ENCODE assay signal across 17 mouse cellular contexts in genomic region chr19:18647775-18648557, GRCm38 (mm10). TPM values are rescaled to one million over a fixed set of nuclear protein-coding genes. Genes with fewer than 3 reads are reported as not detected.
DNase-seq lines count a peak whose midpoint lies in the region; ATAC-seq and TF ChIP-seq lines count a peak whose summit lies in the region.
"Had no signal": no experiment of that assay in that cellular context is flagged by ENCODE, and none has a peak within 500 bp of the region (broad histone marks: within the 10 kb centered on the region; RNA-seq: fewer than 3 reads in every experiment).

No protein-coding gene starts in this region.

- H3K27me3 ChIP-seq in heart, embryonic 12.5 days (replicated peaks), result no peaks in the 10 kb centered on the region
- H3K27me3 ChIP-seq in heart, embryonic 14.5 days (ENCODE audit: control insufficient read depth, insufficient read depth, low read length), result no peaks in the 10 kb centered on the region
- H3K27me3 ChIP-seq in liver, embryonic 14.5 days (ENCODE audit: control insufficient read depth, insufficient read depth, low read length), result no peaks in the 10 kb centered on the region
- H3K27me3 ChIP-seq: hindbrain, embryonic 13.5 days had no signal

- H3K36me3 ChIP-seq in heart, embryonic 12.5 days, result no peaks in the 10 kb centered on the region
- H3K36me3 ChIP-seq in heart, embryonic 14.5 days (ENCODE audit: control insufficient read depth, insufficient read depth, low read length), result no peaks in the 10 kb centered on the region
- no peaks in the 10 kb centered on the region for H3K36me3 ChIP-seq in liver, embryonic 14.5 days (replicated peaks; ENCODE audit: control insufficient read depth, insufficient read depth, low read depth)
- H3K36me3 ChIP-seq: forebrain, embryonic 10.5 days; hindbrain, embryonic 13.5 days had no signal

- no peak overlapping the region for H3K4me3 ChIP-seq in heart, embryonic 12.5 days
- no peak overlapping the region for H3K4me3 ChIP-seq in heart, embryonic 14.5 days (ENCODE audit: control insufficient read depth in 1 of 2, insufficient read depth in 1 of 2, low read depth in 1 of 2, low read length in 2 of 2)
- no peak overlapping the region for H3K4me3 ChIP-seq in liver, embryonic 14.5 days (ENCODE audit: insufficient read depth in 1 of 2, low read depth in 2 of 2, low read length in 2 of 2)
- H3K4me3 ChIP-seq: forebrain, embryonic 10.5 days; hindbrain, embryonic 13.5 days had no signal

- no peak for TF ChIP-seq CTCF in liver, embryonic 14.5 days (IDR thresholded peaks at IDR 0.05; ENCODE audit: low read depth)

- intact Hi-C loops in heart, postnatal 36 days (cut with DNase I), result no loop called here

- 0 out of 2 replicates have a peak overlapping the region, but pooled peaks have one; percentile 6 for H3K27ac ChIP-seq in heart, embryonic 12.5 days (ENCODE audit: poor library complexity, severe bottlenecking)
- H3K27ac ChIP-seq in heart, embryonic 14.5 days (replicated peaks in 1 of 2; ENCODE audit: control insufficient read depth in 1 of 2, insufficient read depth in 1 of 2, low read depth in 2 of 2, low read length in 2 of 2), result peak overlapping the region; percentile 28 to 44; a peak in 2 of 4 replicates
- peak overlapping the region; percentile 67; the same call in 1 of the 2 replicates for H3K27ac ChIP-seq in liver, embryonic 14.5 days
- H3K27ac ChIP-seq: forebrain, embryonic 10.5 days; hindbrain, embryonic 13.5 days had no signal

- no peak overlapping the region for H3K4me2 ChIP-seq in heart, embryonic 12.5 days
- H3K4me2 ChIP-seq in heart, embryonic 14.5 days (ENCODE audit: low read length), result peak overlapping the region; percentile 46
- H3K4me2 ChIP-seq in liver, embryonic 14.5 days (ENCODE audit: low read depth), result no peak overlapping the region
- H3K4me2 ChIP-seq: hindbrain, embryonic 13.5 days had no signal

- no peak for DNase-seq in heart, postnatal 36 days
- peak; percentile 48 to 58 for DNase-seq in gastrocnemius, adult 8-10 months (ENCODE audit: low spot score in 2 of 2)
- DNase-seq in liver, embryonic 14.5 days (ENCODE audit: low read depth in 3 of 3, low spot score in 3 of 3), result no peak
- no peak for DNase-seq in adrenal gland, adult 2 months
- no peak for DNase-seq in embryo, embryonic 11 days
- DNase-seq: cerebellum, adult 11-12 months; cerebellum, postnatal 25 days; kidney, adult 8-10 months; kidney, postnatal 14 days; lung, adult 18-20 months; right cerebral cortex, postnatal 14 days; thymus, adult 2 months had no signal

- no peak overlapping the region for H3K9ac ChIP-seq in heart, embryonic 12.5 days
- peak overlapping the region; percentile 38; the same call in 1 of the 2 replicates for H3K9ac ChIP-seq in heart, embryonic 14.5 days (ENCODE audit: low read length)
- no peak overlapping the region for H3K9ac ChIP-seq in liver, embryonic 14.5 days (replicated peaks)
- H3K9ac ChIP-seq: hindbrain, embryonic 13.5 days had no signal

- WGBS in heart, embryonic 12.5 days, result 44% methylated on average over 9 of the region's 9 CpGs
- 32% methylated on average over 9 of the region's 9 CpGs for WGBS in heart, embryonic 14.5 days
- WGBS in liver, embryonic 14.5 days (ENCODE audit: insufficient replicate concordance), result 64% methylated on average over 9 of the region's 9 CpGs

- TF ChIP-seq EP300 in liver, embryonic 14.5 days (IDR thresholded peaks at IDR 0.05; ENCODE audit: low read depth), result no peak

- H3K4me1 ChIP-seq in heart, embryonic 12.5 days (replicated peaks), result peaks cover 27% of the 10 kb centered on the region
- H3K4me1 ChIP-seq in heart, embryonic 14.5 days (ENCODE audit: control insufficient read depth in 2 of 2, insufficient read depth in 2 of 2, low read length in 2 of 2), result peaks cover 8 to 19% of the 10 kb centered on the region in 2 experiments
- peaks cover 62 to 70% of the 10 kb centered on the region in 2 experiments for H3K4me1 ChIP-seq in liver, embryonic 14.5 days (replicated peaks; ENCODE audit: control insufficient read depth in 2 of 2, insufficient read depth in 2 of 2, low read length in 1 of 2)
- H3K4me1 ChIP-seq: hindbrain, embryonic 13.5 days had no signal

- ATAC-seq in heart, embryonic 12.5 days (ENCODE audit: insufficient number of reproducible peaks, low FRiP score), result no peak
- ATAC-seq in heart, embryonic 14.5 days (ENCODE audit: insufficient number of reproducible peaks, insufficient read depth, low FRiP score, low read depth), result no peak
- no peak for ATAC-seq in liver, embryonic 14.5 days (ENCODE audit: insufficient read depth)
- ATAC-seq in CD4-positive, CD25-positive, alpha-beta regulatory T cell, adult 4 months, result no peak

- H3K9me3 ChIP-seq in heart, embryonic 12.5 days (replicated peaks), result no peaks in the 10 kb centered on the region
- no peaks in the 10 kb centered on the region for H3K9me3 ChIP-seq in heart, embryonic 14.5 days (ENCODE audit: control insufficient read depth, low read length)
- H3K9me3 ChIP-seq in liver, embryonic 14.5 days (ENCODE audit: control insufficient read depth, low read length), result no peaks in the 10 kb centered on the region
- H3K9me3 ChIP-seq: forebrain, embryonic 10.5 days; hindbrain, embryonic 13.5 days had no signal

RNA-seq across cellular contexts. Expression of gene Nmrk1, which starts 16.2 kb away (rescaled TPM):
- polyA plus RNA-seq in heart, embryonic 12.5 days (2016; fragmentation: Nextera tagmentation; extraction: Ambion mirVana), result 5.7 and 6.3 TPM in 2 replicates
- total RNA-seq in heart, postnatal 36 days (2021), result 1 to 10 TPM; 2.6 to 3.0 TPM
- total RNA-seq in gastrocnemius, adult 8-10 months (2022), result 1 to 10 TPM; 3.0 to 4.8 (median 3.6) TPM
- polyA plus RNA-seq in heart, embryonic 14.5 days (2014; fragmentation: Nextera tagmentation; extraction: Ambion mirVana), result 7.6 and 10.7 TPM in 2 replicates
- 3.3 and 3.5 TPM in 2 replicates for polyA plus RNA-seq in liver, embryonic 14.5 days (2012; rRNA removed)
- 2.6 and 3.5 TPM in 2 replicates for polyA plus RNA-seq in liver, embryonic 14.5 days (2014; fragmentation: Nextera tagmentation; extraction: Ambion mirVana)
- total RNA-seq in adrenal gland, adult 2 months (2021), result 10 to 100 TPM in 1 of 2 experiments, 1 to 10 TPM in 1; 9.5 to 11.9 TPM
- 3.2 and 4.7 TPM in 2 replicates for polyA plus RNA-seq in adrenal gland, adult 2 months (2012; rRNA removed)
- 1 to 10 TPM; 7.4 to 8.1 TPM for polyA plus RNA-seq in CD4-positive, CD25-positive, alpha-beta regulatory T cell, adult 4 months (2017; shearing (Covaris generic))

RNA-seq across cellular contexts. Expression of gene Ostf1, which starts 16.3 kb away (rescaled TPM):
- 59.5 and 60.4 TPM in 2 replicates for polyA plus RNA-seq in heart, embryonic 12.5 days (2016; fragmentation: Nextera tagmentation; extraction: Ambion mirVana)
- 10 to 100 TPM; 37.8 to 42.5 TPM for total RNA-seq in heart, postnatal 36 days (2021)
- total RNA-seq in gastrocnemius, adult 8-10 months (2022), result 10 to 100 TPM; 22.1 to 28.5 (median 25.5) TPM
- 85.3 and 85.8 TPM in 2 replicates for polyA plus RNA-seq in heart, embryonic 14.5 days (2014; fragmentation: Nextera tagmentation; extraction: Ambion mirVana)
- polyA plus RNA-seq in liver, embryonic 14.5 days (2012; rRNA removed), result 18.5 and 29.8 TPM in 2 replicates
- 56.9 and 58.6 TPM in 2 replicates for polyA plus RNA-seq in liver, embryonic 14.5 days (2014; fragmentation: Nextera tagmentation; extraction: Ambion mirVana)
- total RNA-seq in adrenal gland, adult 2 months (2021), result 100 to 1,000 TPM; 108 to 122 TPM
- 61.1 and 95.4 TPM in 2 replicates for polyA plus RNA-seq in adrenal gland, adult 2 months (2012; rRNA removed)
- polyA plus RNA-seq in CD4-positive, CD25-positive, alpha-beta regulatory T cell, adult 4 months (2017; shearing (Covaris generic)), result 100 to 1,000 TPM; 100 to 103 TPM

RNA-seq across cellular contexts. Expression of gene Carnmt1, which starts 22.6 kb away (rescaled TPM):
- 32.3 and 34.9 TPM in 2 replicates for polyA plus RNA-seq in heart, embryonic 12.5 days (2016; fragmentation: Nextera tagmentation; extraction: Ambion mirVana)
- 10 to 100 TPM; 32.2 to 35.5 TPM for total RNA-seq in heart, postnatal 36 days (2021)
- 100 to 1,000 TPM; 103 to 147 (median 134) TPM for total RNA-seq in gastrocnemius, adult 8-10 months (2022)
- 30.9 and 31.8 TPM in 2 replicates for polyA plus RNA-seq in heart, embryonic 14.5 days (2014; fragmentation: Nextera tagmentation; extraction: Ambion mirVana)
- polyA plus RNA-seq in liver, embryonic 14.5 days (2012; rRNA removed), result 5.2 and 7.7 TPM in 2 replicates
- 23.0 and 27.9 TPM in 2 replicates for polyA plus RNA-seq in liver, embryonic 14.5 days (2014; fragmentation: Nextera tagmentation; extraction: Ambion mirVana)
- total RNA-seq in adrenal gland, adult 2 months (2021), result 10 to 100 TPM; 23.7 to 24.7 TPM
- 10.4 and 12.5 TPM in 2 replicates for polyA plus RNA-seq in adrenal gland, adult 2 months (2012; rRNA removed)
- polyA plus RNA-seq in CD4-positive, CD25-positive, alpha-beta regulatory T cell, adult 4 months (2017; shearing (Covaris generic)), result 1 to 10 TPM; 2.2 to 3.5 TPM

Comparison
In these comparisons a context has a peak if more than half of its experiments do, and no peak if none do; other contexts are left out.
1. H3K27ac ChIP-seq: peak in every context shown above with its lines; median percentile 67 in liver, embryonic 14.5 days; 36 in heart, embryonic 14.5 days; 6 in heart, embryonic 12.5 days.
2. DNase-seq: peak in gastrocnemius, adult 8-10 months (2 of 2); none in heart, postnatal 36 days (0 of 2), liver, embryonic 14.5 days (0 of 3), adrenal gland, adult 2 months (single experiment) and embryo, embryonic 11 days (single experiment).